Mouse (Mus musculus): ENCODE data around the gene Itgae.

Itgae gene

GRCm38 (mm10) chr11:73155071-73155470 is 64.7 kb downstream of the Itgae start:
- no peak for DNase-seq

DNA sequence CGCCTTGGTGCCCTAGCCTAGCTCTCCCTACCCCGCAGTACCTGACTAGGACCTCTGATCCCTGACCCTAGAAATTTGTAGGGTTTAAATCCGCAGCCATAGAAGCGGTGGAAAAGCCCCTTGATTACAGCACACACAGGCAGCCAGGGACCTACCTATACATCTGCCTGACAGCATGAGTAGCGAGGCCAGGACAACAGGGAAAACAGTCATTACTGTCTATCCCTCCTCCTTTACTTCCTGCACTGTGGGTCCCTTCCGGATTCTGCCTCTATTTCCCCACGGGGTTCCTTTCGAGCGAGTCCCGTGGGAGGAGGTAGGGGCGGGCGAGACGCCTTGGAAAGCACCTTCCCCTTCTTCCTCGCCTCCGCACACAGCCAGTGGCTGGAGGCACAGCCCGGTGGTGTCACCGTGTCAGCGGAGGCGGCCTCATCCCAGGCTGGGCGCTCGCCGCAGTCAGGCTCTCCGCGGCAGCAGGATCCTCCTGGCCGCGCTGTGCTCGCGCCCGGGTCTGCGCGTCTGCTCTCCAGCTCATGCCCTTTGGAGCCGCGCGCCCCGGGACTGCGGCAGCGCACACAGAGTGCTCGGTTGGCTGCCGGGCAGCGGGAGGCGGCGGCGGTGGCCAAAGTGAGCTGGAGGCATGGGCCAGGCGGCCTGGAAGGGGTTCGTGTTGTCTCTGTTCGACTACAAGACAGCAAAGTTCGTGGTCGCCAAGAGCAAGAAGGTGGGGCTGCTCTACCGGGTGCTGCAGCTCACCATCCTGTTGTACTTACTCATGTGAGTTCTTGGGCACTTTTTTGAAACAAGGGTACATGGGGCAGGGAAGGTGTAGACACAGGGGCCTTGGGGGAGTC is 69.8 kb downstream of the Itgae start, which contains the start of gene P2rx5:
P2rx5 (plus strand) TSS at position 465 of the 854 bp plus-strand sequence.
- DNase-seq = peak; percentile 34 to 47

GRCm38 (mm10) chr11:73160811-73161200 is 70.4 kb downstream of the Itgae start:
- no peak for DNase-seq

- DNase-seq = no peak
Observed at GRCm38 (mm10) chr11:73161616-73162015, 71.2 kb downstream of the Itgae start.

DNA sequence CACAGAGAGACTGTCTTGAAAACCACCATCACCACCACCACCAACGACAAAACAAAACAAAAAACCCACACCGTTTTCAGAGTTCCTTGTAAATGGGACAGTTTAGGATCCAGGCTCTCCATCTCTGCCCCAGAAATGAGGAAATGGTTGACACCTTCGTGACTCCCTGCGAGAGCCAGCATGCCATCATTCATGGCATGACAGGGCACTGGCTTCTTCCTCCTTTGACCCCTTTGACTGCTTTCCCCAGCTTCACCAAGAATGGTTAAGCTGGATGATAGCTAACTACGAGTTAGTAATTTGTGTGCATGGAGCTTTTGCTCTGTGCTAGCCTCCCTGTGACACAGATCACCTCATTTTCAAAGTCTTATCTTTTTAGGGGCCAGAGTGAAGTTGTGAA is 71.9 kb downstream of the Itgae start:
- no peak for DNase-seq

DNA sequence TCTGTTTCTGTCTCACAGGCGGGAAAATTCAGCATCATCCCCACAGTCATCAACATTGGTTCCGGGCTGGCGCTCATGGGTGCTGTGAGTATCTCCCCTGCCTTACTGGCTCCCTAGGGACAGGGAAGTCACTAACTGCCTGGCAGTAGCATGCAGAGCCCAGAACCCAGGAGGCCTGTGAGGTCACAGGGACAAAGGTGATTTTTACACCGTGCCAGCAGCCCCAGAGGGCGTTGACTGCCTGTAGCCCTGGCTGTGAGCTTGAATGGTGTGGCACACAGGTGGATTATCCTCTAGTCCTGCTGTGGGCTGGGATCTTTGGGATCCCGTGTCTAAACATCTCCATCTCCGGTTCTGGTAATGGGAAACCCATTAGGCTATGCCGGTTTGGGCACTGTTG is 77.7 kb downstream of the Itgae start:
- DNase-seq = no peak

- DNase-seq = no peak
Observed at GRCm38 (mm10) chr11:73168576-73168975, 78.2 kb downstream of the Itgae start.

GRCm38 (mm10) chr11:73169231-73169630 is 78.8 kb downstream of the Itgae start:
- peak; percentile 70 for DNase-seq

DNA sequence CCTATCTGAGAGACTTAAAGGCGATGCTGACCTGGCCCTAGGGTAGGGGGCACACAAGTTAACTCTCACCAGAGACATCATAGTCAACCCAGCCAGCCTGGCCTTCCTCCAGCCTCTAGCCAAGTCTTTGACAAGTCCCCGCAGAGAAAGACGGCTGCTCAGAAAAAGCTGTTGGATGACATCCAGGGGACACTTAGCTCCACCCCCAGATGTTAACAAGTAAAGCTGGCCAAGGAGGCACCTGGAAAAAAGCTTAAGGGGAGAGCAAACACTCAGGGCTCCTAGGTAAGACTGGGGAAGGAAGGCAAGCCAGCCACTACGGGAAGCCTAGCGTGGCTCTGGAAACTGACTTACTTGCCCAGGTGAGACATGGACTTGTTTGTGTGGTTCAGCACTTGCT is 81.8 kb downstream of the Itgae start:
- DNase-seq = no peak

GRCm38 (mm10) chr11:73175612-73176011 is 85.2 kb downstream of the Itgae start:
- no peak for DNase-seq

- DNase-seq = no peak
Observed at GRCm38 (mm10) chr11:73176186-73176585, 85.8 kb downstream of the Itgae start.

DNA sequence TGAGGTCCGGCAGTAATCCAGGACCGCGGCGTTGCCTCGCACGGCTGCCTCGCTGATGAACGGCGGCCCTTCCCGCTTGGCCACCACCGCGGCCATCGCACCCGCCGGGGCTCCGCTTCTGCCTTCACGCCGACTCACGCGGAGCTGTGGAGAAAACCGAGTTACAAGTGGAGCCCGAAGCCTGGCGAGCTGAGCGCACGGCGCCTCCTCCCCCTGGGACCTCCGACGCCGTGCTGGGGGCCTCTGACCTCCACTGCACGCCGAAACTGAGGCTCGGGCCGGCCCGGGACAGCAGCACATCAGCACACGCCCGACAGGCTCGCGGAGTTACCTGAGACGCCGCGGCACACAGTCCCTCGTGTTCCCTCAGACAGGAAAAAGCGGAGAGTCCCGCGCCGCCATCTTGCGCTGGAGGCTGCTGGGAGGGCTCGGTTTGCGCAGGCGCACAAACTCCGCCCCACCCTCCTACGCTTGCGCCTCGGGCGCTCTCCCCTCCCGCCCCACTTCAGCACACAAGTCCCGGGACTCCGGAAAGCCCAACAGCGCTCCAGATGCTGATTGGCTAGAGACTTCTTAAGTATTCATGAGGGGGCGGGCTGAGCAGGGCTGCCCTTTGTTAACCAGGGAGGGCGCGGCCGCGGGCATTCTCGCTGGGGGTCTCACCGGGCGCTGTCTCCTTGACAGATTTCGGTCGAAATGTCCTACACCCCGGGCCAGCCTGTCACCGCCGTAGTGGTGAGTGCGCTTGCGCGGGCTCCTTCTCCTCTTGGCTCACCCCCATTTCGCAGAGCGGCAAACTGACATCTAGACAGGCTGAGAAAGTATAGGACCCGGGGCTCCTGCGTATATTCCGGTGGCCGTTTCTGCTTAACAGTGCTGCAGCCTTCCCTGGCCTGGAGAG is 86.5 kb downstream of the Itgae start, which contains the start of the genes Emc6 and Tax1bp3:
Emc6 (minus strand) TSS at position 430 of the 901 bp plus-strand sequence.
Tax1bp3 (plus strand) TSS at position 476 of the 901 bp plus-strand sequence.
- peak; percentile 93 to 96 for DNase-seq

GRCm38 (mm10) chr11:73177509-73177875 is 87.1 kb downstream of the Itgae start:
- no peak for DNase-seq

GRCm38 (mm10) chr11:73177895-73178294 is 87.5 kb downstream of the Itgae start:
- no peak for DNase-seq

DNA sequence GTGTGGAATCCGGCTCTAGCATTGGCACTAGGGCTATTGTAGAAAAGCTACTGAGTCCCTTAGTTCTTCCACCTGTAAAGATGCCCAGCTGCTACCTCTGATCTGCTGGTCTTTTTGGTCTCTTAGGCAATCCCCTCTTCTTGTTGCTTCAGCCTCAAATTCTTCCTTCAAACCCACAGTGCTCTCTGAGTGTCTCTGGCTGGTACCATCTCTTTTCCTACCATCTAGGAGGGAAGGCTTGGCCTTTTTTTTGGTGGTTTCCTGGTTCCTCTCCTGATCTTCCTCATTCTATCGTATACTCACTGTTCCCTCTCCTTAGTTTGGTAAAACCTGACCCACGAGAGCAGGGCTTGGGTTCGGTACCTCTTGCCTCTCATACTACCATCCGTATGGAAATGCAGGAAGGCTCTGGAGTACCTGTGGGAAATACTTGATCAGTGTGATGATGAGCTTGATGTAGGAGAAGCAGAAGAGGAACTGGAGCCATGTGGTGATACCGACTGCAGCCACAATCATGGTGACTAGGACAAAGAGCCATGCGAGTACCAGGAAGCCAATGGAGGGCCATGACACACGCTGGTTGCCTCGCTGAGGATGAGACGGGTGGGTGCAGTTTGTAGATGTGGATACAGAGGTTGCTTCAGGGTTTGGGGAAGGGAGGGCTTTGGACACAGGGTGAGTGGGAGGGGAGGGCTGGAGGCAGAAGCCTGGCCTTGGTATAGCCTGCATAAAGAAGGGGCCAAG is 95.7 kb downstream of the Itgae start:
- no peak for DNase-seq

DNA sequence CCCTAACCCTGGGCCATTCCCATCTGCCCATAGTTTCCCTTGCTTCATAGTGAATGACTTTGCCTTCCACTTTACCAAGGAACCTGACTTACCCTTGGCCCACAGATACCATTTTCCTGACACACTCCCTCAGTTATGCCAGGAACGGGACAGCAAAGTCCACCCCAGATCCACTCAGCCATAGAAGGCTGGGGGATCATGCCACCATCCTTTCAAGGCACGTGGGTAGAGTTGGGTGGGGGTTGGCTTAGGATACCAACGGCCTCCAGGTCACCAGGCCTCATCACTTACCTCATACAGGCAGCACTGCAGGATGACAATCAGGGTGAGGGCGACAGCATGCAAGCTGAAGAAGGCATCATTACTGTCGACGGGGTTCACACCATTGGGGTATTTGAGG is 96.8 kb downstream of the Itgae start:
- DNase-seq = no peak

DNA sequence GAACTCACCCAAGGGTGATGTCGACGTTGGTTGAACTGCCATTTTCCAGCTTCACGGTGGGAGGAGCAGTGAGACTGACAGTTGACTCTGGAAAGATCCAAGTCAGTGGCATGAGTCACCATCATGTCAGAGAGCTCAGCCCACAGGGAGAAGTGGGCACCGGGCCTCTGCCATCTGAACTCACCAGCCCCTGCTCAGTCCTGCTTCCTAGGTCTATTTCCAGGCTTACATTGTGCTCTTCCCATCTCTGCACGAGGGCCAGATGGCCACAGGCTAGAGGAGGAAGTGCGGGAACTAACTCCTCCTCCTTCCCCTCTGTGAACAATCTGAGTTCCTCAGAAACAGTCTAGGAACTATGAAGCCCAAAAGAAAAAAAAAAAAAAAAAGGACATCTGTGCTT is 102.7 kb downstream of the Itgae start:
- DNase-seq = peak; percentile 69 to 74

GRCm38 (mm10) chr11:73194444-73194843 is 104.1 kb downstream of the Itgae start:
- no peak for DNase-seq

Measured in cerebellum, postnatal 36 days (tissue).